Mouse (Mus musculus) small intestine, adult 2 months (tissue): ENCODE measurements at regions not wholly inside any gene's neighbourhood (a gene's known extent, or its start where the extent isn't known, plus 50 kb on each side); places are given as distances from the start of the nearest gene placed in this dataset.

Experiments
- H3K27ac ChIP-seq: fragments of 200-500 bp; 2 replicates; pipeline ENCODE4 v1.5.1; 2012; ENCODE audit warnings: low read depth, low read length, control low read depth, inconsistent platforms; ENCODE audit not compliant: insufficient read depth
- H3K27me3 ChIP-seq: fragments of 200-500 bp; 2 replicates; pipeline ENCODE4 v1.6.1; 2012; ENCODE audit warnings: mild to moderate bottlenecking, moderate library complexity, low read length, inconsistent platforms; ENCODE audit not compliant: control insufficient read depth, insufficient read depth
- H3K36me3 ChIP-seq: fragments of 200-500 bp; 2 replicates; pipeline ENCODE4 v1.6.1; 2012; ENCODE audit warnings: mild to moderate bottlenecking, low read length, control low read depth, inconsistent platforms; ENCODE audit not compliant: control insufficient read depth, insufficient read depth
- H3K4me1 ChIP-seq: fragments of 200-500 bp; 2 replicates; pipeline ENCODE4 v1.6.1; 2012; ENCODE audit warnings: low read length, inconsistent platforms, mixed read lengths; ENCODE audit not compliant: control insufficient read depth, insufficient read depth, insufficient read length
- H3K4me3 ChIP-seq: fragments of 200-500 bp; 2 replicates; pipeline ENCODE4 v1.5.1; 2012; ENCODE audit warnings: low read depth, mild to moderate bottlenecking, control low read depth, inconsistent platforms, low read length, moderate library complexity
- CTCF ChIP-seq: fragments of 200-500 bp; IDR thresholded peaks from 2 replicates; pipeline ENCODE4 v1.5.1; 2012; ENCODE audit warnings: low read depth, mild to moderate bottlenecking, control low read depth, inconsistent platforms, low read length, moderate library complexity, mixed read lengths; ENCODE audit not compliant: insufficient replicate concordance, insufficient read length; ENCODE audit errors: extremely low read depth
- POLR2A ChIP-seq: fragments of 200-500 bp; IDR thresholded peaks from 2 replicates; pipeline ENCODE4 v1.6.1; 2012; ENCODE audit warnings: low read depth, mild to moderate bottlenecking, control low read depth, inconsistent platforms, low read length, moderate library complexity
- WGBS: fragments of 180-500 bp; shearing (Covaris S2); methylation state at CpG from one replicate; pipeline ENCODE4 v1.1.7; 2018; 5-methylcytosine and 5-hydroxymethylcytosine counted together

DNA sequence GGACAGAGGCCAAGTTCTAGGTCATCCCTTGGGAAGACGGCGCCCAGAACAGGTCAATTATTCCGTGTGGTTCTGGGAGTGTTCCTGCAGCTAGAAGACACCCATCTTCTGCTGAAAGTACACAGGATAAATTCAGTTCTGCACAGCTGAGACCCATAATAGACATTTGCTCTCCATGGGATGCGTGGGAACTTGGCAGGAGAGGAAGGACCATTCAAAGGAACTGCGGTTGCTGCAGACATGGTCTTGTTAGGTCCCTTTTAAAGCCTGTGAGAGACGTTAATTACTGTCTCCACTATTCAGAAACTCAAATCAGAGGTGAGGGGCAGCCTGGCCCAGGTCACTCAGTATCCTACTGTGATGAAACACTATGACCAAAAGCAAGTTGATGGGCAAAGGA, 130.4 kb downstream of the Cdc5l start:
- H3K4me3 ChIP-seq, result no peak overlapping the region
- no peaks in the 10 kb centered on the region for H3K27me3 ChIP-seq
- no peaks in the 10 kb centered on the region for H3K4me1 ChIP-seq
- no peak for TF ChIP-seq POLR2A
- TF ChIP-seq CTCF, result no peak
- WGBS, result 76% methylated on average over 6 of the region's 6 CpGs
- no peak overlapping the region for H3K27ac ChIP-seq
- no peaks in the 10 kb centered on the region for H3K36me3 ChIP-seq

DNA sequence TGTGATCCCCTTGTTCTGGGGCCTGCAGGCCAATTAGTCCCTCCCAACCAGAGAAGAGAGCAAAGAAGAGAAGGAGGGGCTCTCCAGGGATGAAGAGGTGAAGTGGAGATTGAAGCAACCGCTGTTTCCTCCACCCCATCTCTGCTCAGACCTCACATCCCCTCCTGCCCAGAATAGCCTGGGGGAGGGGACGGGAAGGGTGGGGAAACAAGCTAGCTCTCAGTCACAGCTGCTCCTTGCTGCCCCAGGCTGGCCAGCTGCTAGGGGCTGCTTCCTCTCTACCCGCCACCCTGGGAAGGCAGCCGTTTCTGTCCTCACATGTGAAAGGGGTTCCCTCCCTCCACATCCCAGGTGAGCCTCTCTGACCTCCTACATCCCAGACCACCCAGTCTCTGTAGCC, 135.2 kb downstream of the Cdc5l start:
- TF ChIP-seq POLR2A (no peak), CTCF (no peak)
- Histone ChIP-seq H3K27me3 (no peaks in the 10 kb centered on the region), H3K4me1 (no peaks in the 10 kb centered on the region), H3K36me3 (no peaks in the 10 kb centered on the region), H3K27ac (no peak overlapping the region), H3K4me3 (no peak overlapping the region)
- 48% methylated on average over 4 of the region's 4 CpGs for WGBS

DNA sequence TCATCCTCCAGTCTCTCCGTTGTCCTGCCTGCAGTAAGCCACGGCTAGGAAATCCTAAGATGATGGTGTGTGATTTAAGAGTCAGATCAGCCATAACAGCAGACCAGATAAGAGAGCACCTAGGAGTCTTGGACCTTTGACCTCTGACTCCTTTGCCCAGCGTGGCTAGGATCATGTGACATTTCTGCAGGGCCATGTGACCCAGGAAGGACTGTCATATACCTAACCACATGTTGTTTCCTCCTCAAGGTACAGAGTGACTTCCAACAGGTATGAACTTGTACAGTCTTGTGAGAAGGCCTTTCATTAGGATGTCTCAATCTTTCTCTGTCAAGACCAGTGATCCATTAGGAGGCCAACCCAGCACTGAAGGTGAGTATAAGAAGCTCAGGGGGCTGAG, 135.7 kb downstream of the Cdc5l start:
- Histone ChIP-seq H3K27ac (no peak overlapping the region), H3K4me1 (no peaks in the 10 kb centered on the region), H3K4me3 (no peak overlapping the region), H3K27me3 (no peaks in the 10 kb centered on the region), H3K36me3 (no peaks in the 10 kb centered on the region)
- TF ChIP-seq POLR2A, result no peak
- WGBS, result 34% methylated on average over 3 of the region's 3 CpGs

DNA sequence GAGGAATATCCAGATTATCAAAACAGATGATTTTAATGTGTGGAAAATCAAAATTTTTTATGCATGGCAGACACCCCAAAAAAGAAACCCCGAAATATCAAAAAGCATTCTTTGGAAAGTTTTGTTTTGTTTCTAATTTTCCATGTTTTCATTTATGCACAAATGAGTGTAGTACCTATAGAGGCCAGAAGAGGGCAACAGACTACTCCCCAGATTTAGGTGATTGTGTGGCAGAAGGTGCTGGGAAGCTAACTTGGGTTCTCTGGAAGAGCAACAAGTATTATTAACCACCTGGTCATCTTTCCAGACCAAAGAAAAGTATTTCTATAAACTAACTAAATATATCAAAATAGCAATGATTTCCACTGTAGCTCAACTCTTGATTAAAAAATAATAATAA, 137.2 kb downstream of the Cdc5l start:
- WGBS, result 82% methylated on average over 1 of the region's 1 CpGs
- TF ChIP-seq CTCF, result no peak
- TF ChIP-seq POLR2A, result no peak

DNA sequence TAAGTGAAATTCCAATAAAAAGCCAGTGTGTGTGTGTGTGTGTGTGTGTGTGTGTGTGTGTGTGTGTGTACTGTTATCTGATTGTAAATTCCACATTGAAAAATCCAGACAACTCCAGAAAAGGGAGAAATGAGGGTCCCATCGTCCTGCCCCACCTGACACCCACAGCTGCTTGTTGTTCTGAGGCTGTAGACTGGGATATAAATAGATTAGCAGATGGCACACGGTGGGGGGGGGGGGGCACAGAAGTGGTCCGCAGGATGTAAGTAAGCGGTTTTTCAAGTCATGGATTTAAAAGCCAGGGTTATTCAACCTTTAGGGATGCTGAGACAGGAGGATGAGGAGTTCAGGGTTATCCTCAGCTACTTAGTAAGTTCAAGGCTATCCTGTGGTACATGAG, 138.7 kb downstream of the Cdc5l start:
- Histone ChIP-seq H3K4me1 (no peaks in the 10 kb centered on the region), H3K4me3 (no peak overlapping the region), H3K36me3 (no peaks in the 10 kb centered on the region), H3K27me3 (no peaks in the 10 kb centered on the region), H3K27ac (no peak overlapping the region)
- 65% methylated on average over 4 of the region's 4 CpGs for WGBS
- TF ChIP-seq POLR2A (no peak), CTCF (no peak)

More for the DNA sequence above, 137.2 kb downstream of the Cdc5l start:
- Histone ChIP-seq H3K4me3 (no peak overlapping the region), H3K27me3 (no peaks in the 10 kb centered on the region), H3K36me3 (no peaks in the 10 kb centered on the region), H3K27ac (no peak overlapping the region), H3K4me1 (no peaks in the 10 kb centered on the region)

DNA sequence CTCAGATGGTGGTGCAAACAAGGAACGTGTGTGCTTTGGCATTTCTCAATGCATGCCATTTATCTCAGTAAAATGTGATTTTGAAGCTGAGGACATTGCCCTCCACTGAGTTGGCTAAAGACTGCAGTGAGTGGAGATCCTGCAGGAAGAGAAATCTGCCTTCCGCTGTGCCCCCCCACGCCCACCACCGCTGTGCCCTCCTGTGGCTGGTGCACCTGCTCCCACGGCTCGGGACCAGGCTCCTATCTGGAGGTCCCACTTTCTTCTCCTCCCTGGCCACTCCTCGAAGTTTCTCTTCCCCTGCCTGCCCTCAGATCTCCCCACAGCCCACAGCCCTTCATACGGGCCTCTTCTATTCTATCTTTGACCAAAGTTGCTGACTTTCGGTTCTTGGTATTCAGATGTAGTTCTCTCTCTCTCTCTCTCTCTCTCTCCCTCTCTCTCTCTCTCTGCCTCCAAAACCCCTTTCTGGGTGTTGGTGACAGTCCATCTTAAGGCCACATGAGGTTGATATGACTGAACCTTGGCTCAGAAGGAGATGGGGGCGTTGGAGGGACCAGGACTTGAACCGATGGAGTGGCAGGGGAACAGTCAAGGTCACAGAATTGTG, 139.2 kb downstream of the Cdc5l start:
- WGBS, result 70% methylated on average over 11 of the region's 11 CpGs
- Histone ChIP-seq H3K36me3 (no peaks in the 10 kb centered on the region), H3K4me3 (no peak overlapping the region), H3K27me3 (no peaks in the 10 kb centered on the region), H3K4me1 (no peaks in the 10 kb centered on the region), H3K27ac (no peak overlapping the region)
- TF ChIP-seq CTCF, result no peak
- no peak for TF ChIP-seq POLR2A

DNA sequence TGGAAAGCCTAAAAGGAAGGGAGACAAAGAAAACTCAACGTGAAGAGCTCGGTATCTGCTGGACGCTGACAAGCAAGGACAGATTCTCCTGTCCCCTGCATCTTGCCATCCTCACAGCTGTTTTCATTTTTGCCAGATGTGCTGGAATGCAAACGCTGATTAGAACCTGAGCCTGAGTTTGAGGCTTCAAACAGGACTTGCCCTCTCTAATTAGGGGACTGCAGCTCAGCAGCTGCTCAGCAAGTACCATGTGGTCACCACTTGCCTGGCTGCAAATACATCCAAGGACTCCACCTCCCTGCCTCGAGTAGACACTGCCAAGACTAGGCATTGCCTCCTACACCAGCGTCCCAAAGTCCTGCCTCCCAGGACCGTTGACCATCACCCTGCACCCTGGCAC, 140.7 kb downstream of the Cdc5l start:
- Histone ChIP-seq H3K4me1 (no peaks in the 10 kb centered on the region), H3K4me3 (no peak overlapping the region), H3K27me3 (no peaks in the 10 kb centered on the region), H3K36me3 (no peaks in the 10 kb centered on the region), H3K27ac (no peak overlapping the region)
- no peak for TF ChIP-seq CTCF
- no peak for TF ChIP-seq POLR2A
- WGBS, result 75% methylated on average over 7 of the region's 7 CpGs

DNA sequence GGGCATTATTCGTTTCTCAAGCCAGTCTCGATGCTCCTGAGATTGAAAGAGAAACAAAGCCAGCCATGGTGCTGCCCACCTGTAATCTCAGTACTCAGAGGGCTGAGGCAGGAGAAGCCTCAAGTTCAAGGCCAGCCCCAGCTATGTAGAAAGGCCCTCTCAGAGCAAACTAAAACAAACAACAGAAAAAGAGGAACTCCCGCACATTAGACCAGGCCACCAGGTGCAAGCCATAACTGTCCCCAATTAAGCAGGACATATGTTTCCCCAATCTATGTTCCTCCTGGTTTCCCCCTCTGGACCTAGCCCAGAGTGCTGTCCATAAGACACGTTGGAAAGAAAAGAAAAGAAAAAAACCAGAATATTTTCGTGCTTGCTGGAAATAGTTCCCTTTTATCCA, 142.5 kb downstream of the Cdc5l start:
- Histone ChIP-seq H3K36me3 (no peaks in the 10 kb centered on the region), H3K4me3 (no peak overlapping the region), H3K27ac (no peak overlapping the region), H3K4me1 (no peaks in the 10 kb centered on the region), H3K27me3 (no peaks in the 10 kb centered on the region)
- no peak for TF ChIP-seq CTCF
- TF ChIP-seq POLR2A, result no peak
- WGBS, result 78% methylated on average over 5 of the region's 5 CpGs
